Mouse (Mus musculus): Measurements from ENCODE around the gene Mark2.
A peak's percentile ranks its signal among the peaks of the same experiment; 100 is the strongest.

The Mark2 gene

DNA sequence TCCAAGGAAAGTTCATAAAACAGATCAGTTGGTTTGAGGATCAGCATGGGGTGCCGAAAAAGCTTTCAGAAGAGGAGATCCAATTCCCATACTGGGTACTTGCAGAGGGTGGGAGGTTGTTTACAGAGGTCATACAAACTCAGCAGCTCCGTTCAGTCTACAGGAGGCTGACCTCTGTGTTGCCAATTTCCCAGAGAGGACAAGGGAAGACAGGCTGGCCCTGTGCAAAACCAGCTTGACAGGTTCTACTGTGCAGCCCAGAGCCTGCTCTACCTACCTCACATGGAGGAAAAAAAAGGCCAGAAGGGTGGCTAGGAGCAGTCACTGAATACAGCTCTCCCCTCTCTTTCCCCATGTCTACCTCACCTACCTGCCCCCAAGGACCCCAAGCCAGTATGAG, 7.6 kb downstream of the Mark2 start:
- DNase-seq (ENCODE audit: low spot score in 2 of 2), result no peak

DNA sequence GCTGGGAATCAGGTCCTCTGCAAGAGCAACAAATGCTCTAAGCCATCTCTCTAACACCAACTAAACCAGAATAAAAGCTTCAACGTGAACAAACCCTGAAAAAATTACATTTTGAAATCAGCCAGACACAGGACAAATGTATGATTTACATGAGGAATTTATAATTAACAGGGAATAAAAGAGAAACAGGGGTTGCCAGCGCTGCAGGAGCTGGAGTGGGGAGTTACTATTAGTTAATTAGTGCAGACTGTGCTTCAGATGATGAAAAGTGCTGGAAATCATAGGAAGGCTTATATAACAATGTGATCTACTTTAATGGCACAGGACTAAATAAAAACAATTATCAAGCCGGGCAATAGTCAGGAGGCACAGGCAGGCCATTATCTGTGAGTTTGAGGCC, 20.3 kb downstream of the Mark2 start:
- no peak for DNase-seq (ENCODE audit: low spot score in 2 of 2)

DNA sequence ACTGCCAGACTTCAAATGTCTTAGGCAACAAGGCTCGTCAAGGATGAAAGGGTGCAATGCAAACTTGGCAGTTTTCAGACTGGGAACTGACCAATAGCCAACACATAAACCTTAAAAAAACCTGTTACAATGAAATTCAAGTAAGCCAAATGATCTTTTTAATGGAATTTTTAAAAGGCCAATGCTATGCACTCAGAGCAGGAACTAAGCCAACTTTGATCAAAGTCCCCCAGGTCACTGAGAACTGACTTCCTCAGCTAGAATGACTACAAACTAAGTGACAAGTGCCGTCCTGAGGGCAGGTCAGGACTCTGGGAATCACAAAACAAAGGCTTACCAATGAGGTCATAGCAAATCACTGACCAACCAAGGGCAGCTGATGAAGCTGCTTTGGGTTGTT, 21.5 kb downstream of the Mark2 start:
- DNase-seq (ENCODE audit: low spot score in 2 of 2), result no peak

DNA sequence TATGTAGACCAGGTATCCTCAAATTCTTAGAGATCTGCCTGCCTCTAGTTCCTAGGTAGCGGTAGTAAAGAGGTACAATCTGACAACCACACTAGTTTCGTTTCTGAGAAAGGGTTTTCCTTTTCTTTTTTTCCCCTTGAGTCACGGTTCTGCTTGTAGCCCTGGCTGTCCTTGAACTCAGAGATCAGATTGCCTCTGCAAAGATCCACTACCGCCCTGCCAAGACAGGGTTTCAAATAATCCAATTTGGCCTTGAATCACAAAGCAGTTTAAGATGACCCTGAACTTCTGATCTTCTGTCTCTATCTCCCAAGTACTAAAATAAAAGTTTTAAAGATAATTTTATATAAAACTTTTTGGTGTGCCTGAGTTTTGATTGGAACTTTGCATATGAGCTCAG, 23.9 kb downstream of the Mark2 start:
- no peak for DNase-seq (ENCODE audit: low spot score in 2 of 2)

DNA sequence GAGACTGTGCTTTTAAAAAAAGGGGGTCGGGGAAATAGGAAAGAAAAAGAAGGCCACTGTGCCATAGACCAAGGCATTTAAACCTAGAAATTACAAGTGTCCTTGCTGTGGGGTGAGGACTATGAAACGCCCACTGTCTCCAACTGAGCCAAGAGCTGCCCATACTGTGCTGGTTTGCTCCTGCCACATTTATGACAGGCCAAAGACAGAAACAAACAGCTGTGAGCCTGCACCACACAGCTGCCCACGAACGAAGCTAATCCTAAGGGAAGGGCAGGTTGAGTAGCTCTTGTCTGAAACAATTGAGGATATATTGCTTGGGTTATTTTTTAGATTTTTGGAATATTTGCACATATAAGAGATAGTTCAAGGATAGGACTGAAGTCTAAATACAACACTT, 24.8 kb downstream of the Mark2 start:
- no peak for DNase-seq (ENCODE audit: low spot score in 2 of 2)

DNA sequence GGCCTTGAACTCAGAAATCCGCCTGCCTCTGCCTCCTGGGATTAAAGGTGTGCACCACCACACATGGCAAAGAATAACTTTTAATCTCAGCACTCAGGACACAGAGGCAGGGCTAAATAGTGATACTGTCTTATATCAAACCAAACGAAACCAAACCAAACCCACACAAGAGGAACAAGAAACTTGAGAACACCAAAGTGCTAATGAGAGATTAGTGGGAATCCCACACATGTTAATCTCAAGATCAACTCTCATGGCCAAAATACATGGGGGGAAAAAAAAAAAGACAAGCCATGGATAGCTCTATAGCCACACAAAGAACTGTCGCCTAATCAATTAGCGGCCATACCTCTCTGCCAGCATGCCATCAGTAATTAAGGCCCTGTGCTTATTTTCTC, 26.1 kb downstream of the Mark2 start:
- DNase-seq (ENCODE audit: low spot score in 2 of 2), result no peak

DNA sequence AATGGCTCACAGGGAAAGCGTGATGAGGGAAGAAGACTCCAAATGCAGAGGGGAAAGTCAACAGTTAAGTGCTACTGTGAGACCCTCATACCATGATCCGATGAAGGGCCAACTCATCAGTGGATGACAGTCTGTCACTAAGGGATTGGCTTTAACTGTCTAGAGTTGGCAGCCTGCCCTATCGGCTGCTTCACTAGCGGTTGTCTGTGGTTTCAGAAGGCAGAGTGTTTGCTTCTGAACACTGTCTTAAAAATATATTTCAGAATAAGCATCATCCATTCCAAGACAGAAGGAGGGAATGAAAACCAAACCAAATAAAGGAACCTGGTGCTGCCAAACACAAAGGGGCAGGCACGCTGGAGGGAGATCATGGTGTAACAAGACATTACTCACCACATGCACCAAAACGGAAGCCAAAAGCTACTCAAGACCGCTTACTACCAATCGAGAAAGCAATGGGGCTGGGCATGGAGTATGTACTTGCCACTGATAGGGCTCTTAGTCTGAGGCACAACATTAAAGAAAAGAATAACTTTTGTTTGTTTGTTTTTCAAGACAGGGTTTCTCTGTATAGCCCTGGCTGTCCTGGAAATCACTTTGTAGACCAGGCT, 26.6 kb downstream of the Mark2 start:
- no peak for DNase-seq (ENCODE audit: low spot score in 2 of 2)

DNA sequence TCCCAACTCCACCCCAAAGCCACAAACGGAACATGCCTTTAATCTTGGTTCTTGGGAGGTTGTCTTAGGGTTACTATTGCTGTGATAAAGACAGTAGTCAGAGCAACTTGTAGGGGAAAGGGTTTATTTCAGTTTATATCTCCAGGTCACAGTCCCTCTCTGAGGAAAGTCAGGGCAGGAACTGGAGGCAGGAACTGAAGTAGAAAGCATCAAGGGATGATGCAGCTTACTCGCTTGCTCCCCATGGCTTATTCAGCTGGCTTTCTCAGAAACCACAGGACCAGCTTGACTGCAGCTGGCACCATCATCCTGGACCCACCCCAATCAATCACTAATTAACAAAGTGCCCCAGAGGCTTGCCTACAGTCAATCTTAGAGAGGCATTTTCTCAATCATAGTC, 28.0 kb downstream of the Mark2 start:
- DNase-seq (ENCODE audit: low spot score in 2 of 2), result no peak

DNA sequence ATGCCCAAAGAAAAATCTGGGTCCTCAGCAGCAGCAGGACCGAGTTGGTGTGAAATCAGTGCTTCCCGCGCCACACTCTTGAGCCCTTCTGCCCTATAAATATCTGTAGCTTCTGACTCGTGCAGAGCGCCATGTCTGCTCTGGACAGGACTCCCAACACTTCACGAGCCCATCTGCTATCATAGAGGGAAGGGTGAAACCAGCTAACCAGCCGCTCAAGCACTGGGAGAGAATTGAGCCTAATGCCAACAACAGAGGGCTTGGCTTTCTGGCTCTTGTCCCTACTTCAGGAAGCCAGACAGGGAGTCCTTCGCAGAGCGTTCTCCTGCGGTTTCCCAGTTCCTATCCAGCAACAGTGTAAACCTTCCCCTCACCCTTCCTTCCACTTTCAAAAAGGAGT, 30.4 kb downstream of the Mark2 start:
- no peak for DNase-seq (ENCODE audit: low spot score in 2 of 2)

DNA sequence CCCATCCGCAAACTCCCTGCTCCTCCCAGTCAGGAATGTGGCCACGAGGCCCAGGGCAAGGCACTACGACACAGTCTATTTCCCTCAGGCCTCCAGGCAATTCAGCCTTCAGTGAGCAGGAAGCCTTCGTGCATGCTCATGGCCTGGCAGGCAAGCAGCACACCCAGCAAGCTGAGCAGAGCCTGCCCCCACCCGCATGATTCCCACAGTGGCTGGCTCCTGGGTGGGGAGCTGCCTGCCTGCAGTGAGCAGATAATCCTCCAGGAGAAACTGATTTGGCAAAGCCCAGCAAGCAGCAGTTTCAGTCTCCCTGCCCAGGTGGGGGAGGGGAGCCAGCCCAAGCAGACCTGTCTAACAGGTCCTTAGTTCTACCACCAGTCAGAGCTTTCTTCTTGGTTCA, 31.0 kb downstream of the Mark2 start:
- peak; percentile 16 for DNase-seq (ENCODE audit: low spot score in 2 of 2)

DNA sequence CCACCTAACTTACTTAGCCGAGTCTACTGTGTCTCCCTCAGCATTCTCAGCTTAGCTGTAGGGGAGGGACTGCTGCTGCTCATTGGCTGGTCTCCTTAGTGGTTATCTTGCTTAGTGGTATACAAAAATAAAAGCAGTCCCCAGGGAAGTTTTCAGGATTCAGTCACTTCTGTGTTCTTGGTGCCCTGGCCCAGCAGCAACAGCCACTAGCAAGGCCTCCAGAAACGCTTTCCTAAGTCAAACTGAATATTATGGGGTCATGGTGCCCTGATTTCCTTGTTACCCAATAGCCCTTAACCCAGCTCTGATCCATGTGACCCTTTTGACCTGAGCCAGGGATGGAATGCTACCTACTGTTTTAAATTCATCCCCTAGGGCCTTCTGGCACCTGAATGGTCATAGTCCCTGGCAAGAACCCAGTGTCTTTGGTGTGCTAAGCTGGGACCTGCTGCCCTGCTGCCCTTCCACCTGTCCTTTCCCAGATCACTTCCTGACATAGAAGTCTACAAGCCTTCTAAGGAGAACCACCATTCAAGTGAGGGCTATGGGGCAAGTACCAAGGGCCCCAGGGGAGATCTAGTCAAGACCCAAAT, 31.8 kb downstream of the Mark2 start:
- DNase-seq (ENCODE audit: low spot score in 2 of 2), result no peak

DNA sequence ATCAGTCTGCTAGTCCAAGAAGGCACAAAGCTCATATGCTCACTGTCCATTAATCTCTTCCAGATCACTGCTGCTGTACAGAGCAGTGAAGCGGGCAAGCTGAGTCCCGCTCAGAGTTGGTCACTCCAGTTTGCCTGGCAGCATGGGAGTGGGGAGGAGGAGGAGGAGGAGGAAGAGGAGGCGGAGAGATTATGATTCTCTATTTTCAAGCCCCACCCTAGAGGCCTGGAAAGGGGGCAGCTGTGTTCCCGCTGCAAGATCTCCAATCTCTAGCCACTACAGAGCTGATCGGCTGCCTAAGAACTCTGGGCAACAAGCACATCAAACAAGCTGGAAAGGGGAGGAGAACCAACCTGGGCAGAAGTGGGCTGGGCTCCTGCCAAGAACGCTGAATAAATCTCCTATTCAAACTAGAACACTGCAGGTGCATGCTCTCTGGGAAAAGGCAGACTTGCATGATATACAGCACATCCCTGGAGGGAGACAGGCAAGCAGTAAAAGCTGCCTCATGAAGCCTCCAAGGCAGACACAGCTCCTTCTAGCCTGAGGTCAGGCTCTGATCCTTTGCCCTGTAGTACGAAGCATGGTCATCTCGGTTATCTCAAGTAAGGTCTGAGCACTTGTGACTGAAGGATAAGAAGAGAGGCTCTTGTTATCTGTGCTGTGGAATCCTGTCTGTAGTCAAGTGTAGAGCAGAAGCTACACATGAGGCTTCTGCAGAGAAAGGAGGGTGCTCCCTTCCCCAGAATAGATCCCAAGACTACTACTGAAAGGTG, 33.5 kb downstream of the Mark2 start:
- DNase-seq (ENCODE audit: low spot score in 2 of 2), result no peak

DNA sequence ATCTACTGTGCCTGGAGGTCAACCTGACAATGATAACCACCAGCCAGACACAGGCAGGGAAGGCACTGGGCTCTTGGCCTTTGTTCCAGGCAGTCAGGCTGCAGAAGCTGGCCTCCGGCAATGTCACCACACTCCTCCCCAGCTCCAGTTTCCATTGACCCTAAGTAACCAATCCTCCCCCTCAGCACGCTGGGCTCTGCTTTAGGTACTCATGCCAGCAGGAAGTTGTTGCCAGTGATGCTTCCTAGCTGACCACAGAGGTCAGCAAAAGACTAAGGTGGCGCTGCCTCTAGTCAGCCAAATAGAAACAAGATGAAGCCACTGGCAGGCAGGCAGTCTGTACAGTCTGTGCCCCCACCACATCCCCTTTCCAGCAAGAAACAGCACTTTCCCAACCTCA, 34.7 kb downstream of the Mark2 start:
- DNase-seq (ENCODE audit: low spot score in 2 of 2), result no peak

DNA sequence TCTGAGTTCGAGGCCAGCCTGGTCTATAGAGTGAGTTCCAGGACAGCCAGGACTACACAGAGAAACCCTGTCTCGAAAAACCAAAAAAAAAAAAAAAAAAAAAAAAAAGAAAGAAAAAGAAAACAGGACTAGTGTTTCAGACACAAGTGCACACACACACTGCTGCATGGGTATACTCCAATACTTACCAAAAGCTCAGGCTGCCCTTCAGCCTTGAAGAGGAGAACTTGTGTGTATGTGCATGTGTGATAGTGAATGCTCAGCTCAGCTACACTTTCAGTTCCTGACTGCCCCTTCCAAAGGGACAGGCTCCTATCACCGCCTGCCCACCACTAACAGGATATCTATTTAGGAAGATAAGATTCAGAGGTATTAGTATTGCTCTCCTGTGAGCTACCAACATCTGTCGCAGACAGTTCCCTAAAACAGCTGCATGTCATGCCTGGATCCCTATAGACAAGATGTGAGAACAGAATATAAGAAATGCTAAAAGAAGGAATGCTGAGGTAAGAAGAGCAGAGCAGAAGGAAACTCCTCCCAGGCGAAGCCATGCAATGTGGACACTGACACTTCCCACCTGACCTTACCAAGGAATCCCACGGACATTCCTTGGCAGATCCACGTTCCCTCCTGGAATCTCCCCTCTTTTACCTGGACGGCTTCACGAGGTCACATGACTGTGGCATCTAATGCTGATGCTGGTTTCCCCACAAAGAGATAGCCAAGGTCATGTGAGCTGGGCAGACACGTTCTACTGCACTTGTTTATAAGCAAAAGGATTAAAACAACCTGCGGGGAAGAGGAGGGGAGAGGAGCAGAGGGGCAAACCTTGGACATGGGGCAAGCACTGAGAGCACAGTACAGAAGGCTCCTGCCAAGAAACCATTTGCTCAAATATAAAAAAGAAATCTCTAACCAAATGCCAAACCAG, 36.0 kb downstream of the Mark2 start:
- no peak for DNase-seq (ENCODE audit: low spot score in 2 of 2)

DNA sequence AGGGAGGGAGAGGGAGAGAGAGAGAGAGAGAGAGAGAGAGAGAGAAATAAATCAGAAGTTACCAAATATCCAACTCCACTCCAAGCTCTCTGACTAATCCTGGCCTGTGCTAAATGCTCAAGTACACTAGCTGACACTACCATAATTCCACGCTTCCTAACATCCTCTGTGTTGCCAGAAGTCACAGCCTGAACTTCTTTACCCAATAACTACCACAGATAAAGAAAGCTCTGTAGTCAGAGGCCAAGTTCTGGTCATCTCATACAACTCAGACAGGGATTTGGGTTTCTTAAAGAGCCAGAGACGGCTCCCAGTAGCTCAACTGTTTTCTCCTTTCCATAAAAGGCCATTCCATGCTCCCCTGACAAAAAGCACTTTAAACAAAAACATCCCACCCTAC, 36.9 kb downstream of the Mark2 start:
- no peak for DNase-seq (ENCODE audit: low spot score in 2 of 2)

DNA sequence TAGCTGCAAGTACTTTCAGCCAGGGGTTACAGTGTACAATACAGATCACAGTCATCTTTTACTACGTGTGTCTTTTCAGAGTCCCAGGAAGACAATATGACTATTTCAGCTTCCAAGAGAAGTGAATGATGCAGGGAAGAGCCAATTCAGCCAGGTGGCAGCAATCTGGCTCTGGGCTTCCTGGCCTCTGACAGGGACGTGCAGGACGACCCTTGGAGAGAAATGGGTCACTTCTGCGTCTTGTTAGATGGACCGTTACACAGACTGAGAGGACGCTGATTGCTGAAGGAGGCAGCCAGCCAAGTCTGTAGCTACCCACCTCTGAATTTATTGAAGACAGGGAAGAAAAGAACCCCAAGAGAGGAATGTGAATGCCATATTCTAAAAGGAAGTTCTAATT, 37.9 kb downstream of the Mark2 start:
- no peak for DNase-seq (ENCODE audit: low spot score in 2 of 2)

DNA sequence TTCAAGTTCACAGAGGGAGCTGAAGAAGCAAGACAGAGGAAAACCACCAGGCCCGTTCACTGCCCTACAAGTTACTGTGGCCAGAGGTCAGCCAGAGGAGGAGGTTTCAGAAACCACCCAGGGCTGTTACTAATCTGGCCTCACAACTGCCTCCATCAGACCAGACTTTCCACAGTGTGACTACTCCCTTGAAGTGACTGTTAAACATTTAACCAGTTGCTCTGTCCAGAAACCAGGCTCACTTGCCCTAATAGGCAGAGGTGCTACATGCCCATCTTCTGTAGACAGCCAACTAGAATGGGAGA, 39.2 kb downstream of the Mark2 start:
- no peak for DNase-seq (ENCODE audit: low spot score in 2 of 2)

DNA sequence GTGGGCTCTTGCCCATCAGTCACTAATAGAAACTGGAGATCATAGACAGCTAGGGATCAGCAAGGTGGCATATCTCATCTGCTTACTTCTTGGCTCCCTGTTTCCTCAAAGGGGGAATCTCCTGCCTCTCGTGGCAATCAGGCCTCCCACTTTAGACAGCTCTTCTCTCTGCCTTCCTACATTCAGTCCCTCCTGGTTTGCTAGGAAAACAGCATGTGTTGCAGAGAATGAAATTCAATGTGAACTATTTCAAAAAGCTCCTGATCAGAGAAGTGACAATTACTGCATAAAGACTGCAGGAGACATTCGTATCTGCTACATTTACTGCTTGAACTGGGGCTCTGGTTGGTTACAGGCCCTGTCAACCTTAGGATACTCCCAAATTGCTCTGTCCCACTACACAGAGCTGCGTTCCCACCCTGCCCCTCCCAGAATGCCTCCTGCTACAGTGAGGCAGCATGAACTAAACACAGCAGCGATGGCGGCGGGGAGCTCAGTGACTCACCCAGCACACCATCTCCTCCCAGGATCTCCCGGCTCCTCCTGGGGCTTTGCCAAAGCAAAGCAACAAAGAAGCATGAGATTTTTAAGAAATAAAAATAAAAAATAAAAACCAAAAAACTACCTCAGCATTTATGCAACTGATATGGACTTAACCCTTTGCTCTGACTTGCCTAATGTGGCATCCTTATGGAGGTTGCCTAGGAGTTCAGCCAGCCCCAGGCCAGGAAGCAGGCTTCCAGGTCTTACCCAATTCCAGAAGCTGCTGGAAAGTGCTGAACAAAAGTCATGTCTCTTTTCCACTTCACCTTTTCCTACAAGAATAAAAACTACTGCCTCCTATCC, 39.8 kb downstream of the Mark2 start:
- no peak for DNase-seq (ENCODE audit: low spot score in 2 of 2)

DNA sequence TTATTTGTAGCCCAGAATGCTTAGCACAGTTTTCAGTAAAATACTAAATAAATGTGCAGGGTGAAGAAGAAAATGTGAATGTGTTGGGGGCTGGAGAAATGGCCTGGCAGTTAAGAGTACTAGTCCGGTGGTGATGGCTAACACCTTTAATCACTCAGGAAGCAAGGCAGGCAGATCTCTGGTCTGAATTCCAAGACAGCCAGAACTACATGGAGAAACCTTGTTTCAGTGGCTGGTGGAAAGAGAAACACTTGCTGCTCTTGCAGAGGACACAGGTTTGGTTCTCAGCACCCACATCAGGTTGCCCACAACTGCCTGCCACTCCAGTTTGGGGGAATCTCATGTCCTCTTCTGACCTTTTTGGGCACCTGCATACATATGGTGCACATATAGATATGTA, 41.6 kb downstream of the Mark2 start:
- DNase-seq (ENCODE audit: low spot score in 2 of 2), result no peak

DNA sequence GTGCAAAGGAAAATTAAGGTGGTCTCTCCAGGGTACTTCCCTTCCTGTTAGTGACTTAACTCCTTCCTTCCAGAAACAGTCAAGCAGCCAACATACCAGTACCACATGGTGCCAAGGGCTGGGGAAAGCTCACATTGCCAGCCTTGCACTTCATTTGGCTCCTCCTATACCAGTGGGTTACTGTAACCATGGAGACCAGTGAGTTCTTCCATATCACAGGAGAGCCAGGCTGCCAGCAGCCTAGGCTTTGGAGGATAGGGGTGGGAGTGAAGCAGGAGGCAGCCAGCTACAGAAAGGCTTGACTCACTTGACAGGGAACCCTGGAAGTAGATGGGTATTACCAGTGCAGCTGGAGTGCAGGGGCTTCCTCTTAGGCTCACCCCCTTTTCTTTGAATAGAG, 42.6 kb downstream of the Mark2 start:
- DNase-seq (ENCODE audit: low spot score in 2 of 2), result no peak

DNA sequence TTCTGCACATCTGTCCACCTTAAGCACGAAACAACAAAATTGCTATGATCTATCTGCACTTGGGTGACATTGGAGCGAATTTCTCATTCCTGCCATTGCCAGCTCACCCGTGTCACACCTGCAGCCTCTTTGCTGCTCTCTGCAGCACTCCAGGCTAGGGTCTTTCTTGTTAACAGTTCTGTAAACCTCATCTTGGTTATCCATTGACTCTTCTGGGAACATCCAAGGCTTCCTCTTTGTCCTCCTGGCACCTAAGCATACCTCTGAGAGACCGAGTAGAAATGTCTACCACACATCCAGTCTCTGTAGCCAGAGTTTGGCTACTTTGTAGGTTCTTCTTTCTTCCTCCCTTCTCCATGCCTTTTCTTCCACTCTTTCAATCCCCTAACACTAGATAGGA, 45.7 kb downstream of the Mark2 start:
- no peak for DNase-seq (ENCODE audit: low spot score in 2 of 2)
